Mouse (Mus musculus) left cerebral cortex, adult 8-10 months (tissue): ENCODE data around the gene Ccdc170. TPM values are rescaled to one million over a fixed set of nuclear protein-coding genes. Genes with fewer than 3 reads are reported as not detected.

Source experiments
- DNase-seq, 2 experiments: peaks; one replicate each; pipeline ENCODE4 v3.0.0; 2022; ENCODE audit warnings: low spot score in 2 of 2
- total RNA-seq, 4 experiments: library from RNA; stranded (reverse); gene quantifications; 2 replicates each; pipeline ENCODE4 v1.2.4; 2022

The Ccdc170 gene
- total RNA-seq, 4 experiments from 2014 or later, result 0.22 to 0.64 (median 0.53) TPM

DNA sequence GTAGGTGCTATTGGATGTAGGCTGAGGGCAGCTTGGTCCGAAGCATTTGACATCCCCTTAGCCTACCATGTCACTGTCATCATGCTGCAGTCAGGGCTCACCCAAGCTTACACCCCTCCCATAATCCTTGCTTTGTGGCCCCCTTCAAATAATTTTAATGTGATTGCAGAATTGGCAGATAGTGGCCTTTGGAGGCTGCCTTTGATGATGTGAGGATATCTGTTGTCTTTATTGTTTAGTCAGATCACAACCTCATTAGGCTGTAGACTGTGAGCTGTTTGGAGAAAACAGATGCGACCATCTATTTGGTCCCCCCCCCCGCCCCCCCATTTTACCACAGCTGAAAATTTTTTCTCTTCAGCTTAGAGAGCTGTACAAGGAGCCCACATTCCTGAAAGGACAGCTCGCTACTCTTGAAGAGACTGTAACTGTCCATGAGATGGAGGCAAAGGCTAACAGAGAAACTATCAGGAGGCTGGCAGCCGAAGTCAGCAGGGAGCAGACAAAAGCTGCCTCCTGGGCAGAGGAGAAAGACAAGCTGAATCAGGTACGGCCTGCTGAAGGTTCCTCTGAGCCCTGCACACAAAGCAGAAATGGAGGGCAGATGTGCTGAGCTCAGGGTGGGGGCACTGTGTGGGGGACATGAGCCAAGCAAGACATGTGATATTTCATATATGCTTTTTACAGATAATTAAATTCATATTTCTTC is 38.2 kb downstream of the Ccdc170 start:
- DNase-seq, result no peak

DNA sequence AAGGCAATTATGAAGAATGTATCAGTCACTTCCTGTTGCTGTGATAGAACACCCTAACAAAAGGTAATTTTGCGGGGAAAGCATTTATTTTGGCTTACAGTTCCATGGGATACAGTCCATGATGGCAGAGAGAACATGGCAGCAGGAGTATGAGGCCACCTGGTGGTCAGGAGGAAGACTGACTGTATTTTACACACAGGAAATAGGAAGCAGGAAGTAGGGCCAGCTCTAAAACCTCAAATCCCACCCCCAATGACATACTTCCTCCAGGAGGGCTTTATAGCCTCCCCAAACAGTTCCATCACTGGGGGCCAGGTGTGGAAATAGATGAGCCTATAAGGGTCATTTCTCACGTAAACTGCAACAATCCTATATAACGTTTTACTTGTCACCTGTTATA is 39.8 kb downstream of the Ccdc170 start:
- DNase-seq, result no peak

DNA sequence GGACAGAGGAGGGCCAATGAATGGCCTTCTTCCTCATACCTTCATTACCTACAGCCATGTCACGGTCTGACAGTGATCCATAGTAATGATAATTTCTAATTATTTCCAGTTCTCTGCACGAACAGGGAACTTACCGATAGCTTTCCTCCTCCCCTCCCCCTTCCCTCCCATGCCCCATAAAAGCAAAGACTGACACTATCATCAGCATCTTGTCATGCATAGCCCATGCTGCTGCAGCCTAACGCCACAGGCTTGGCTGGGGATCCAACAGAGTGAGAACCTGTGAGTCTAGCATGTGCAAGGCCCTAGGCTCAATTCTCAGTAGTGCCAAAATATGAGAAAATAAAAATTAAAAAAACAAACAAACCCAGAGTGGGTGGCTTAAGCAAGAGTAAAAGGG is 40.8 kb downstream of the Ccdc170 start:
- no peak for DNase-seq

DNA sequence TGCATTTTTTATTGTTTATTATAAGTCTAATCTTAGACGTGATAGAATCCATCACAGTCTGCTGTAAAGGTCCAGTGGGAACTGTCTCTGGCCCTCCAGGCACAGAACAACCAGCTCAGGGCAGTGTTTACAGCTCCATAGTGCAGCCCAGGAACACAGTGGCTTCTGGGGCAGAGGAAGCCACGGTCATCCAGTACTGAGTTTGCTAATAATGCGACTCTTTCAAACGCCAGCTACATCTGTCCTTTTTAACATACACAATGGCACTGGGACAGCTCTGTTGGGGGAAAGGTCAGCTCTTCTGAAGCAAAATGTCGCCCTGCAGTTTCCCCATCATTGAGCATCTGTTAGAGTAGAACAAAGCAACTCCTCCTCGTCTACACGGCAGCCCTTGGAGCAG is 45.7 kb downstream of the Ccdc170 start:
- DNase-seq, result no peak

DNA sequence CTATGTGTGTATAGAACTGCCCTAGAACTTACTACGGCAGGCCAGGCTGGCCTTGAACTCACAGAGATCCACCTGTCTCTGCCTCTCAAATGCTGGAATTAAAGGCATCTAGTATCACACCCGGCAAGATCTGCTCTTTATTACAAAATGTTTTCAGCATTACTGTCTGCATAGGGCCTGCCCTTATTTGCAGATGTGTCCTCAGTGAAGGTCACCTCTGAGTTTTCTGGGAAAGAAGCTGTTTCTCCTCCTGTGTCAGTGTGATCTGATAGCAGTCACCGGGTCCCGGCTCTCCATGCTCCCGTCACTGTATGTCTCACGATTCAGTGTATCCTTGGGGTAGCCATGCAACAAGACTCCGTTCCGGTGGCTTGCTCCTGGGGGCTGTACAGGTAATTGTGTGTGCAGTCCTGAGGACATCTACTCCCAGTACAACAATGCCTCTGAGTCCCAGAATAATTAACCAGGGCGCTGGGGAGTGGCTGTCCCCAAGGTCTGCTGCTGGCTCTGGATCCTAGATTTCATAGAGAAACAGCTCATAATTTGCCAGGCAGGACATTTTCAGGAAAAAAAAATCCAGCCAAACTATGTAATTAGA is 48.4 kb downstream of the Ccdc170 start:
- no peak for DNase-seq

DNA sequence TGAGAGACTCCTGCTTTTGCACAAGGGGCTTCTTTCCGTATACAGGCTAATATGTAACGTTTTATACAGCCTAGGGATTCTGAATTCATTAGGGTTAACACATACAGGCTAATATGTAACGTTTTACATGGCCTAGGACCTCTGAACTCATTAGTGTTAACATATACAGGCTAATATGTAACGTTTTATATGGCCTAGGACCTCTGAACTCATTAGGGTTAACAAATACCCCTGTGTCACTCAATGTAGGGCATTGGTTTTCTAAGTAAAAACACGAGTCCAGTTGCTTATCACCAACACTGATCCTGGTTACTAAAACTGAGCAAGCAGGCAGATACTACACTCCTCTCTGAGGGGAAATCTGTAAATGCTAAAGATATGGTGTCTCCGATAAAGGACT is 49.6 kb downstream of the Ccdc170 start:
- no peak for DNase-seq

DNA sequence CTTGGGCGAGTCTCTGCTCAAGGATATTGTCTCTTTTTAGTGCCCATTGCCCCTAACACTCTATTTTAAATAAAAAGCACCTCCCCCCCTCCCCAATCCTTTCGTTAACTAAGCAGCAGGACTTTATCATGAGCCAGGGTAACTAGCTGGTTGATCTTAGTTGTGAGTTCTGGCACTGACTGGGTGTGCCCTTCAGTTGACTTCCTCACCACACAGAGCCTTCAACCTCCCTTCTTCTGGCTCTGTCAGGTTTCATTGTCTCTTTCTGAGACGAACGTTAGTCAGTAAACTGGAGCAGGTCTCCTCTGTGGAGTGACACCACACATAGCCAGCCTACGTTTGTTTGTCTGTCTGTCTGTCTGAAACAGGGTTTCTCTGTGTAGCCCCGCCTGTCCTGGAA is 50.4 kb downstream of the Ccdc170 start:
- no peak for DNase-seq

DNA sequence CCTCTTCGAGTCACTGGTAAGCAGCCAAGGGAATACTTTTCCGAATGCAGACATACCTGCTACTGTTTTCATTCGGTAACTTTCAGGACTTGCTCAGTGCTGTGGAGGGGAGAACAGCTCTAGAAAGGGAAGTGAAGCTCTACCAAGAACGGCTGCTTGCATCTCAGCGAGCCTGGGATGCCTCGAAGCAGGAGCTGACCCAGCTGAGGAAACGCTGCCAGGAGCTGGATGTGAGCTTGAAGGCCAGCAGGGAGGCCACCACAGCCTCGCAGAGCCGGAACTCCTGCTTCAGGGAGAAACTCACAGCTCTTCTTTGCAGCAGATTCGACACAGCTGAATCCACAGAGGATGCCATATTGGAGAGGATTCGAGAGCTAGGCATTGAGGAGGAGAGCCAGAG is 51.6 kb downstream of the Ccdc170 start:
- DNase-seq, result no peak

DNA sequence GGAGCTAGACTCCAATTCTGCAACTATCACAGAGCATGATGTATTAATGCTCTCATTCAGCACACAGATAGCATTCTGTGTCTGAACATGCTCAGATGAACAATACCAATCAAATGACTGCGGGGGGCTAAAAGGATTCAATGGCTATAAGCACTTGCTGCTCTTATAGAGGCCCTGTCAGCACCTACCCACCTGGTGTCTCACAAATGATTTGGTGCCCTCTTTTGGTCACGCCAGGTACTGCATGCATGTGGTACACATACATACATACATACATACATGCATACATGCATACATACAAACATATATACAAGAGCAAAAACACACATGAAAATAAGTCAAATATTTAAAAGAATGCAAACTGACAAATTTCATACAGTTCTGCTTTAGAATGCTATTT is 63.2 kb downstream of the Ccdc170 start:
- no peak for DNase-seq

DNA sequence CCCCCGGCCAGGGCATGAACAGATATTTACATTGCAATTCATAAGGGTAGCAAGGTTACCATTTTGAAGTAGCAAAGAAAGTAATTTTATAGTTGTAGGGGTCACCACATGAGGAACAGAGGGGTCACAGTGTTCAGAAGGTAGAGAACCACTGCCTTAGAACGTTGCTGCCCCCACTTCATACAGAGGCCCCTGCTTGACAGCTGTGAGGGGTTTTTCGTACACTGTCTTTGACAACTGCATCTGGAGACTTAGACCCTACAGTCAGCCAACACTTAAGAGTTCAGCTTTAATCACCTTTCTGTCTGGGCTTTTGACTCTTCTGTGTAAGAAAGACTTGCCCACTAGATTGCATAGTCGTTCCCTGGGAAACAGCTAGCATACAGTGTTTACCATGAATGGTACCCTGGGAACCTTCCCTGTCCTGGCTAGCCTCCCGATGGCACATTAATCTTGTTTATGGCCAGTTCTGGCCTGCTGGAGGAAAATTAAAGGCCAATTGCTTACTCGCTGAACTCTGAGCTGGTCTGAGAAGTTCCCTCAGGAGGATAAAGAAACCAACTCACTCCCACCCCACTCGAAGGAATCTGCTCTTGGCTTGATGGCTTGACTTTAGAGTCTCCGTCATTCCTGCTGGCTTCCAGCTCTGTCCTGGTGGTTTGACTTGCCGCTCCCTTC is 71.3 kb downstream of the Ccdc170 start:
- no peak for DNase-seq

DNA sequence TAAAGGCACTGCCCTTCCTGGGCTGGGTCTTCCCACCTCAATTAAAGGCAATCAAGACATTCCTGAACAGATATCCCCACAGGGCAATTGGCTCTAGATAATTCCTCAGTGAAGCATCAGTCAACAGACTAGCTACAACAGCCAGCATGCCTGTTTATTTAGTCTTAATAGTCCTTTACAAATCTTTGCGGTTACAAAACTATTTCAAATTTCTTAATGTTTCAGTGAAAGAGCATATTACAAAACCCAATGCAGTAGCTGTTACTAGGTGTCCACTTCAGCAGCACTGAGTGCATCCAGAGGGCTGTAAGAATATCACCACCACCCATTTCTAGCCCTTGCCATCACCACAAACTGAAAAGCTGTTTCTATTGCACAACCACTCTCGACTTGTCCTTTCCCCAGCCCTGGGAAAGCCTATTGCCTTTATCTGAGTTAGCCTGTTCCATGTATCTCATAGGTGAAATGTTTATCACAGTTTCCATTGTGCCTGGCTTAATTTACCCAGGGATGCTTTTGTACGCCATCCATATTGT is 74.6 kb downstream of the Ccdc170 start:
- DNase-seq, result no peak

DNA sequence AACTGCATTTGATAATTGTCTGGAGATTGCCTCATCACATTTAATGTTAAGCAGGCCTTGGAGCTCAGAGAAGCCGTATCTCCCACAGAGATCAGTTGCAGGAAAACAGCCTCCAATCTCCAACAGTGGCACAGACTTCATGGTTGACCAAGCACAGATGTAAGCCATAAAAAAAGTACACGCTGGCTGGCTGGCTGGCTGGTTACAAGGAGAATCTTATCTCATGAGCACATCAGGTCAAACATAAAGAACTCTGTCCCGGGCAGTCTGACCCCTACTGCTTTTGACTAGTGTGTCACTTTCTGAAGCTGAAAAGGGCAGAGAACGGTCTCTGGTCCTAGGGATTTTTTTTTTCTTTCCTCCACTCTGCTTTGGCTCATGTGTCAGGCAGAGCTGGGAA is 76.8 kb downstream of the Ccdc170 start:
- no peak for DNase-seq

DNA sequence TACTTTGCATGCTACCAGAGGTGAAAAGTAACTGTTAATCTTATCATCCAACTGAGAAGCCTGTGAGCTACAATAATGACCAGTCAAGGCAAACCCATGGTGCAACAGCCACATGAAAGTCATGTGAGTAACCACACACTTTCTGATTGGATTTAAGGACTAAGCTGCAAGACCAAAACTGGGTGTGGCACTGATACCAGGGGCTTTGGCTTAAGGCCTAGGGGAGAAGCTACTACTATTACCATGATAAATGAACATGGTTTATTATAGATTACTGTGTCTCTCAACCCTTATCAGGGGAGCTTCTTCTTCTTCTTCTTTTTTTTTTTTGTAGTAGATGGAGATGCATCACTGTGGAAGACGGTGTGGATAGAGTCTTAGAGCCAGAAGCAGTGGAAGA is 82.8 kb downstream of the Ccdc170 start:
- DNase-seq, result no peak

DNA sequence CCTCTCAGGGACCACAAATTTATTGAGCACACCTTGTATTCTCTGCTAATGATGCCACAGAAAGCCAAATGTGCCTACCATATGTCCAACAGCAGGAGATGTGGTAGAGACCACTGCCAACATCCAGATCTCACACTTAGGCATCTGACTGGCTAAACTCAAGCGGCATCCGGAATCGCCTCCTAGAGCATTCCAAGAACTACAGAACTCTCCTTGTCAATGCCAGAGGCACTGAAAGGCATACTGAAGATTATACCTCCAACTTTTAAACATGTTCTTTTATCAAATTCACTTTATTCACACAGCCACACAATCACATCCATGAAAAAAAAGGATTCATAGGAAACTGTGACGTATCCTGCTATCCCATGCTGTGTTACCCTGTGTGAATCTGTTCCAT is 88.5 kb downstream of the Ccdc170 start:
- no peak for DNase-seq

DNA sequence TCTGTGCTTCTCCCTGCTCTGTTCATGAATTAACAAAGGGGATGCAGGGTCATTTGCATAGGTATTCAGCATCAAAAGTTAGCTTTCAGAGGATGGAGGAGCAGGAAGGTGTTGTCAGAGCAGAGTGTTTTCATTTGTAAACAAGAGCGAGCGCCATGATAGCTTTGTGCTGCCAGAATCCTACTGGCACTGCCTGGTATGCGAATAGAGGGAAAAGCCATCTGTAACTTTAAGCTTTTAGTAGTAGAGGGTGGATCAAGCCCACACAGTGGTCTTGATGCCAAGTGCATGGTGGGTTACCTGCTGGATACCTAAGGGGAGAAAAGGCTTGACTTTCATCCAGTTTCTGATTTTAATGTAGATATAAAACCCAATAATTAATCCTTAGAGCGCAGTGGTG is 89.0 kb downstream of the Ccdc170 start:
- DNase-seq, result no peak

DNA sequence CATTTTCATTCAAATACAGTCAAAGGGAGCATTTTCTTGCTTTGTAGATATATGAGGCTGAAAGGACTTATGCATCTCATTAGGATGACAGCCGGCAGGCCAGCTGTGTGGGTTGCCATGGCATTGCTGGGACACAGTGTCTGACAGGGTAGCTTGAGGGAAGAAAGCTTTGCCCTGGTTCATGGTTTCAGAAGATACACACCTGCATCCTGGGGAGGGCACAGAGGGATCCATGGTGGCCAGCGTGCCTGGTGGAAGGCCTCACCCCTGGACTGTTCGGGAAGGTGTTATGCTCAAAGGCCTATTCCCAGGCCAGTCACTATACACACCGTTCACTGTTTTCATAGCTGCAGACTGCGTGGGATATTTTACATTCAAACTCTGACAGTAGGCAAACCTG is 99.6 kb downstream of the Ccdc170 start:
- no peak for DNase-seq

DNA sequence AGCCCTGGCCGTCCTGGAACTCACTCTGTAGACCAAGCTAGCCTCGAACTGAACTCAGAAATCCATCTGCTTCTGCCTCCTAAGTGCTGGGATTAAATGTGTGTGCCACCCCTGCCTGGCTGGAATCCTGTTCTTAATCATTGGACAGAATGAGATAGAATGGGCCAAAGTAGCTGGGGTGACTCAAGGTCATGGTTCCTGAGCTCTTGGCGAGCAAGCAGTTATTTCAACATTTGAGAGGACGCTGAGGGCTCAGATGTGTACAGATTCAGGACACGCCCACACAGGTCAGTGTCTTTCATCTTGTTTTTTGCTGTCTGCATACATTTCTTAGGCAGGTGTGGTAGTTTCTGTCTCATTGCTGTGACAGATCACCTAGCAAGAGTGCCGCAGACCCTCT is 104.4 kb downstream of the Ccdc170 start:
- no peak for DNase-seq

DNA sequence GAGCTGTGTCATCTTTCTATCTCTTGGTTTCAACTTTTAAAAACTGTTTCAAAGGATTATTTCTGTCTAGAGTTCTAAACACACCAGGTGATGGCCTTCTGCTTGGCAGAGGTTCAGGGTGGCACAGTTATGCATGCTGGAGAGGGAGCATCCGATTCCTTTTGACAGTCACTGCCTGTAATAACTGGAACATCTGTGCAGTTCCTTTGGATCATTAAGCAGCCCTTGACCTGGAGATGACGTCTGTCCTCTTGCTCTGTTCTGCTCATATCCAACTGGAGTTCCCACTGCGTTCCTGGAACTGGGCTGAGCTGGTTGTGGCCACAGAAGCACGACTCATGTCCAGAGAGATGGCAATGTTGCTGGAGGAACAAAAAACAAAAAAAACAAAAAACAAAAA is 107.3 kb downstream of the Ccdc170 start:
- DNase-seq, result no peak

DNA sequence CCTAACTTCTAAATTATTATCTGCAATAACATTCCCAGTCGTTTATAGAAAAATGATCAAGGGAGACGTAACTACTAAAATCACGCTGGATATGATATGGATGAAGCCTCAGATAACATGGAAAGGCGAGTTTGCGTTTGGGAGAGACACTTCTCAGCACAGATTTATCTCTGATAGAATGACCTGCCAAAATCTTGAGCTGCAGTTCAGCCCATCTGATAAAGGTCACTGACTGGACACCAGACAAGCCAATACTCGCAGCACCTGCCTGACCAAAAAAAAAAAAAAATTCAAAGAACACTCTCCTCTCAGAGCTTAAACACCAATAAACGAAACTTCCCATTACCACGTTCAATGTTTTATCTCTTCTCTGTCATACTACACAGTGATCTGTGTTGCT is 108.7 kb downstream of the Ccdc170 start:
- no peak for DNase-seq

DNA sequence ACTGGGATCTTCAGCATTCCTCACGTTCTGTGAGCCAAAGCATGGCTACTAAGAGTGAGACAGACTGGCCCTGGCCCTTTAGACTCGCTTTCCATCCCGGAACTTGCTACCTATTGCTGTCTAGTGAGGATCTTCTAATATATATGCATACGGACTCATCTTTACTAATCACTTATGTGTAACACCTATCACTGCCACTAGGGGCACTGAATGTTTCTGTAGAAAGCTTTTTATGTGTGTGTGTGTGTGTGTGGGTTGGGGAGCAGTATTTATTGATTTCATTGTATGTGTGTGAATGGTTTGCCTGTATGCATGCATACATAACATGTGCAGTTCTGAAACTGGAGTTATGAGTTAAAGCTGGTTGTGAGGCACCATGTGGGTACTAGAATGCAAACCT is 111.5 kb downstream of the Ccdc170 start:
- DNase-seq, result no peak

DNA sequence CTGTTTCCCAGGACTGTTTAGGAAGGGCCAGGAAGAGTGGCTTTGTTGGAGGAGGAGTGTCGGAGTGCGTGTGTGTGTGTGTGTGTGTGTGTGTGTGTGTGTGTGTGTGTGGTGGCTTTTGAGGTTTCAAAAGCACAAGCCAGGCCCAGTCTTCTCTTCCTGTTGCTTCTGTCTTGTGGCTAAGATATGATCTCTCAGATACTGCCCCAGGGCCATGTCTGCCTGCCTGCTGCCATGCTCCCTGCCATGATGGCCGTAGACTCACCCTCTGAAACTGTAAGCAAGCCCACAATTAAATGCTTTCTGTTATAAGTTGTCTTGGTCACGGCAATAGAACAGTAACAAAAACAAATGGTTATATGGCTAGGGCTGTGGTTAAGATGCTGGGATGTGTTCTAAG is 114.9 kb downstream of the Ccdc170 start:
- no peak for DNase-seq

DNA sequence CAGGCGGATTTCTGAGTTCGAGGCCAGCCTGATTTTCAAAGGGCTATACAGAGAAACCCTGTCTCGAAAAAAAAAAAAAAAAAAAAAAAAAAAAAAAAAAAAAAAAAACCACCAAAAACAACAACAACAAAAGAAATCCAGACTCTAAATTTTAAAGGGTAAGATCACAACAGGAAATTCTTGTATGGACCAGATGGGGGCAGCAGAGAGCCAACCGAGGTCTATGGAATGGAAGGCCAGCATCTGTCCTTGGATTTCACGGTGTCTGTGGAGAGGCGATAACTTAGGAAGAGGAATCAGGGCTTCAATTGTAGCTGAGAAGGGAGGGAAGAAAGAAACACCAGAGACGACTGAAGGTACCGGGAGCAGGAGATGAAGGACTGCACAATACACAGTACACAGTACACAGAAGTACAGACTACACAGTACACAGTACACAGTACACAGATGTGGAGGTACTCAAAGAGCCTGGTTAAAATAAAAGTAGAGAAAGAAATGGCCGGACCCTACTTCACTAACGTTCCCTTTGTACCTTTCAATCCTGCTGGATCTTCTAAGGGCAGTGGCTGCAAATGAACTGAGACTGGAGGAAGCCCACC is 116.0 kb downstream of the Ccdc170 start:
- peak in 1 of 2 experiments; percentile 22 for DNase-seq
